Mouse (Mus musculus) thymus, adult 2 months (tissue): Measurements from ENCODE around the gene Nr2c2.

Experiments used
- CTCF ChIP-seq: fragments of 200-500 bp; IDR thresholded peaks from 2 replicates; pipeline ENCODE4 v1.5.1; 2012; ENCODE audit warnings: mild to moderate bottlenecking, control low read depth, low read length, moderate library complexity, borderline replicate concordance; ENCODE audit not compliant: control insufficient read depth, poor library complexity, insufficient read depth; ENCODE audit errors: extremely low read depth
- POLR2A ChIP-seq: fragments of 200-500 bp; IDR thresholded peaks from 2 replicates; pipeline ENCODE4 v1.6.1; 2012; ENCODE audit warnings: mild to moderate bottlenecking, low read length, control low read depth, moderate library complexity; ENCODE audit not compliant: control insufficient read depth, poor library complexity, insufficient read depth; ENCODE audit errors: extremely low read depth

- TF ChIP-seq POLR2A (no peak), CTCF (no peak)
Observed at GRCm38 (mm10) chr6:92158801-92159200, 67.6 kb downstream of the Nr2c2 start.
